Mouse (Mus musculus): Measurements from ENCODE around the gene Rad9a.
A peak's percentile ranks its signal among the peaks of the same experiment; 100 is the strongest.

Rad9a gene

GRCm38 (mm10) chr19:4193129-4193528, 8.3 kb downstream of the Rad9a start:
- DNase-seq (ENCODE audit: low spot score): no peak

- DNase-seq (ENCODE audit: low spot score): no peak
Observed at GRCm38 (mm10) chr19:4192251-4192985, 9.0 kb downstream of the Rad9a start.

- peak; percentile 96 for DNase-seq (ENCODE audit: low spot score)
Observed at GRCm38 (mm10) chr19:4191528-4192250, 9.8 kb downstream of the Rad9a start, which contains the start of gene Ppp1ca. Gene Ppp1ca, plus strand, starts transcription at chr19:4192065.

- no peak for DNase-seq (ENCODE audit: low spot score)
Observed at GRCm38 (mm10) chr19:4190831-4191334, 10.6 kb downstream of the Rad9a start, which contains the start of gene Tbc1d10c. Gene Tbc1d10c, minus strand, starts transcription at chr19:4191284.

- no peak for DNase-seq (ENCODE audit: low spot score)
Observed at GRCm38 (mm10) chr19:4189051-4189620, 12.3 kb downstream of the Rad9a start.

GRCm38 (mm10) chr19:4187303-4187702, 14.2 kb downstream of the Rad9a start:
- DNase-seq (ENCODE audit: low spot score): no peak

GRCm38 (mm10) chr19:4184976-4185975, 16.2 kb downstream of the Rad9a start:
- DNase-seq (ENCODE audit: low spot score): no peak

- DNase-seq (ENCODE audit: low spot score): no peak
Observed at GRCm38 (mm10) chr19:4183689-4184088, 17.8 kb downstream of the Rad9a start.

GRCm38 (mm10) chr19:4181892-4182291, 19.6 kb downstream of the Rad9a start:
- no peak for DNase-seq (ENCODE audit: low spot score)

- no peak for DNase-seq (ENCODE audit: low spot score)
Observed at GRCm38 (mm10) chr19:4180411-4180810, 21.1 kb downstream of the Rad9a start.

- no peak for DNase-seq (ENCODE audit: low spot score)
Observed at GRCm38 (mm10) chr19:4175368-4175947, 26.0 kb downstream of the Rad9a start, which contains the start of gene Carns1. Gene Carns1, minus strand, starts transcription at chr19:4175479.

GRCm38 (mm10) chr19:4172925-4173324, 28.5 kb downstream of the Rad9a start:
- DNase-seq (ENCODE audit: low spot score): no peak

GRCm38 (mm10) chr19:4171393-4172290, 29.8 kb downstream of the Rad9a start:
- no peak for DNase-seq (ENCODE audit: low spot score)

GRCm38 (mm10) chr19:4170723-4171392, 30.6 kb downstream of the Rad9a start:
- DNase-seq (ENCODE audit: low spot score): no peak

GRCm38 (mm10) chr19:4169810-4170209, 31.7 kb downstream of the Rad9a start:
- DNase-seq (ENCODE audit: low spot score): no peak

- peak; percentile 99 for DNase-seq (ENCODE audit: low spot score)
Observed at GRCm38 (mm10) chr19:4169378-4169784, 32.1 kb downstream of the Rad9a start.

GRCm38 (mm10) chr19:4166678-4167476, 34.6 kb downstream of the Rad9a start:
- no peak for DNase-seq (ENCODE audit: low spot score)

- DNase-seq (ENCODE audit: low spot score): no peak
Observed at GRCm38 (mm10) chr19:4164721-4165120, 36.7 kb downstream of the Rad9a start.

- no peak for DNase-seq (ENCODE audit: low spot score)
Observed at GRCm38 (mm10) chr19:4164100-4164499, 37.4 kb downstream of the Rad9a start.
